Mouse (Mus musculus) thymus, adult 2 months (tissue): ENCODE data around the gene Samd4b.
A peak's percentile ranks its signal among the peaks of the same experiment; 100 is the strongest.

Experiments
- CTCF ChIP-seq: fragments of 200-500 bp; IDR thresholded peaks from 2 replicates; pipeline ENCODE4 v1.5.1; 2012; ENCODE audit warnings: mild to moderate bottlenecking, control low read depth, low read length, moderate library complexity, borderline replicate concordance; ENCODE audit not compliant: control insufficient read depth, poor library complexity, insufficient read depth; ENCODE audit errors: extremely low read depth
- POLR2A ChIP-seq: fragments of 200-500 bp; IDR thresholded peaks from 2 replicates; pipeline ENCODE4 v1.6.1; 2012; ENCODE audit warnings: mild to moderate bottlenecking, low read length, control low read depth, moderate library complexity; ENCODE audit not compliant: control insufficient read depth, poor library complexity, insufficient read depth; ENCODE audit errors: extremely low read depth

GRCm38 (mm10) chr7:28490410-28490809, 107.5 kb downstream of the Samd4b start:
- TF ChIP-seq CTCF (peak; percentile 37; the same call in 1 of the 2 replicates), POLR2A (no peak)
